Mouse (Mus musculus) forebrain, embryonic 16.5 days (tissue): ENCODE measurements around the gene Elof1. TPM values are rescaled to one million over a fixed set of nuclear protein-coding genes. Genes with fewer than 3 reads are reported as not detected.
"Not testable (repeated sequence)": the region's sequence is repeated elsewhere in the genome, so short reads cannot be mapped to it uniquely, and the experiment has no call there.

Source experiments
- ATAC-seq: fragments of 200-750 bp; cut with Nextera tagmentation; 2 replicates; pipeline ENCODE4 v1.8.0; 2017; ENCODE audit warnings: mild to moderate bottlenecking, moderate library complexity
- H3K27ac ChIP-seq: fragments of 300-500 bp; sonication (generic); 2 replicates; pipeline ENCODE4 v1.5.1; 2014; ENCODE audit warnings: low read length, control low read depth
- H3K27me3 ChIP-seq: fragments of 300-500 bp; sonication (generic); replicated peaks from 2 replicates; pipeline ENCODE4 v1.6.1; 2014; ENCODE audit warnings: low read length; ENCODE audit not compliant: control insufficient read depth, insufficient read depth
- H3K36me3 ChIP-seq: fragments of 300-500 bp; sonication (generic); 2 replicates; pipeline ENCODE4 v1.6.1; 2014; ENCODE audit not compliant: control insufficient read depth, insufficient read depth
- H3K4me1 ChIP-seq: fragments of 300-500 bp; sonication (generic); replicated peaks from 2 replicates; pipeline ENCODE4 v1.6.1; 2014; ENCODE audit warnings: low read length; ENCODE audit not compliant: control insufficient read depth, insufficient read depth
- H3K4me2 ChIP-seq: fragments of 300-500 bp; sonication (generic); 2 replicates; pipeline ENCODE4 v1.6.1; 2014; ENCODE audit warnings: mild to moderate bottlenecking, low read length, control low read depth
- H3K4me3 ChIP-seq: fragments of 300-500 bp; sonication (generic); replicated peaks from 2 replicates; pipeline ENCODE4 v1.5.1; 2014; ENCODE audit warnings: mild to moderate bottlenecking, low read length, control low read depth
- H3K9ac ChIP-seq: fragments of 300-500 bp; sonication (generic); replicated peaks from 2 replicates; pipeline ENCODE4 v1.6.1; 2014; ENCODE audit warnings: low read depth, low read length, control low read depth
- H3K9me3 ChIP-seq: fragments of 300-500 bp; sonication (generic); 2 replicates; pipeline ENCODE4 v1.6.1; 2016; ENCODE audit warnings: low read length; ENCODE audit not compliant: control insufficient read depth
- WGBS: fragments of 180-500 bp; shearing (Covaris S2); extraction: QIAGEN DNeasy Blood & Tissue Kit; methylation state at CpG from one replicate; pipeline ENCODE4 v1.1.7; 2014; 5-methylcytosine and 5-hydroxymethylcytosine counted together
- polyA plus RNA-seq: library from polyadenylated mRNA; unstranded; fragments of >200 nt; fragmentation: Nextera tagmentation; extraction: Ambion mirVana; gene quantifications from 2 replicates; pipeline ENCODE4 v1.2.1, GENCODE M21; 2015

Elof1 gene
- polyA plus RNA-seq, 1 experiment from 2014 or later = 168 TPM

DNA sequence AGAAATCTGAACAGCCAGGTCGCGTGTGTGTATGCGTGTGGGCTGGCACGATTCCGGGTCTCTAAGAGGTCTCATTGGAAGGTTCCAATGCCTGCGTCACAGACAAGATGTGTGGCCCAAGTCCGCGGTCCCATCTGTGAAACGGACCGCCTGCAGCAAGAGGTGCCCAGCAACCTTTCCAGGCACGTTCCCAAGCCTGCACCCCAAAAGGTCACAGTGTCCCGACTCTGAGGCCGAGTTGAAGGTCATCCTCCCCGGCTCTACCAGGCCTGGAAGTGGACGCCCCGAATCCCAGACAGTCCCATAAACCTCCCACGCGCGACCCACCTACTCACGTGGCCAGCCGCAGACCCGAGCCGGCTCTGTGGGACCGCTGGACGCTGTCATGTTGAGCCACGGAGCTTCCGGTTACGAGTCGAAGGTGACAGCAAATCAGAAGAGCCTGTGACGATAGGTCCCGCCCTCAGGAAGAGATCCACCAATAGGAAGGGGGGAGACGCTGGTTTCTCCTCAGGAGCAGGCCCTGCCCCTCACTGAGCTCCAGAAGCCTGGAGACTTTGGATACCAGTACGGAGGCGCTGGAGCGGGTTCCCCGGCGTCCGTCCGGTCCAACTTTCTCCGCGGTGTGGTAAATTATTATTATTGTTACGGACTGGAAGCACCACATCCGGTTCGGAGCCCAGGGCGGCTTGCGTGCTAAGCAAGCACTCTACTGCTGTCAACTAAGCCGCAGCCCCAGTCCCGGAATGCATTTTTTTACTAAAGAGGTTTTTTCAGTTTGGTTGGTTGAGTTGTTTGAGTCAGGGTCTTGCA lies 31.7 kb downstream of the Elof1 start, which contains the start of gene Ecsit:
Gene Ecsit (minus strand): TSS at position 417 of the 813 bp plus-strand sequence.
- under 1% methylated on average over 48 of the region's 48 CpGs for WGBS
- H3K27me3 ChIP-seq = no peaks in the 10 kb centered on the region
- H3K27ac ChIP-seq = peak within 1 kb of the TSS; percentile 70; the same call in 1 of the 2 replicates
- peaks cover 11% of the 10 kb centered on the region for H3K4me1 ChIP-seq
- H3K36me3 ChIP-seq = no peaks in the 10 kb centered on the region
- peak within 1 kb of the TSS; percentile 96 for H3K4me3 ChIP-seq
- no peaks in the 10 kb centered on the region for H3K9me3 ChIP-seq
- peak within 1 kb of the TSS; percentile 81 for H3K9ac ChIP-seq
- peak within 1 kb of the TSS; percentile 82 for H3K4me2 ChIP-seq
- peak; percentile 100 for ATAC-seq

GRCm38 (mm10) chr9:22084667-22085021 lies 32.3 kb downstream of the Elof1 start:
- no peaks in the 10 kb centered on the region for H3K36me3 ChIP-seq
- H3K27ac ChIP-seq = peak overlapping the region; percentile 31; the same call in 1 of the 2 replicates
- H3K9ac ChIP-seq = peak overlapping the region; percentile 81
- peak overlapping the region; percentile 82 for H3K4me2 ChIP-seq
- H3K9me3 ChIP-seq = no peaks in the 10 kb centered on the region
- H3K27me3 ChIP-seq = no peaks in the 10 kb centered on the region
- H3K4me3 ChIP-seq = peak overlapping the region; percentile 96
- peaks cover 11% of the 10 kb centered on the region for H3K4me1 ChIP-seq
- no peak for ATAC-seq
- WGBS = 34% methylated on average over 4 of the region's 4 CpGs

DNA sequence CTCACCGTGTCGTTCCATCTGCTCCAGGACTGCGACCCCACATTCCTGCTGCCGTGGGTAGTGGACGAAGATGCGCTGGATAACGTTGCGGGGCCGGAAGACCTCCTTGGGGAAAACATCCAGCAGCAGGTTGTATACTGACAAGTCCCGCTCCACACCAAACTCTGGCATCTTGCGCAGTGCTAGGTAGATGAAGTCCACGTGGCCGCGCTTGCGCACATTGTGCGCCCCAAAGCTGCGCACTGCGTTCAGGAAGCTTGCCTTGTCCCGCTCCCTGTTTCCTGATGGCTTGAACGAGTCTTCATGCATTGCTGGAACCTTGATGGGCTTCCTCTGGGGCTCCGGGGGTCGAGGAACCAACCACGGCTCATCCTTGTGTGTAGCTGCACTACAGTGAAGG lies 40.7 kb downstream of the Elof1 start:
- 95% methylated on average over 23 of the region's 23 CpGs for WGBS
- no peaks in the 10 kb centered on the region for H3K27me3 ChIP-seq
- peaks cover 7% of the 10 kb centered on the region for H3K4me1 ChIP-seq
- no peak overlapping the region for H3K4me3 ChIP-seq
- no peaks in the 10 kb centered on the region for H3K9me3 ChIP-seq
- ATAC-seq = no peak
- H3K4me2 ChIP-seq = no peak overlapping the region
- H3K27ac ChIP-seq = no peak overlapping the region
- H3K36me3 ChIP-seq = no peaks in the 10 kb centered on the region; the same call in 1 of the 2 replicates
- H3K9ac ChIP-seq = no peak overlapping the region

DNA sequence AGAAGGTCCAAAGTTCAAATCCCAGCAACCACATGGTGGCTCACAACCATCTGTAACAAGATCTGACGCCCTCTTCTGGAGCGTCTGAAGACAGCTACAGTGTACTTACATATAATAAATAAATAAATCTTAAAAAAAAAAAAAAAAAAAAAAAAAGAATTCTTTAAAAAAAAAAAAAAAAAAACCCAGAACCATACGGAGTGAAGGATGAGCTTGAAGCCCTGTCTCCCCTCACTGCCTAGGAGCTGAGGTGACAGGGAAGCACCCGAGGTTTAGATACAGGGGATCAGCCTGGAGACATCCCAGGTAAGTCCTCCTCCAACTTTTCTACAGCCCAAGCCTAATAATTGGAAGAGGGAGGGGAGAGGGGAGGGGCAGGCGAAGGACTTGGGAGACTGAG lies 41.2 kb downstream of the Elof1 start:
- not testable (repeated sequence) for H3K4me1 ChIP-seq, ATAC-seq, H3K4me3 ChIP-seq, H3K9me3 ChIP-seq, H3K4me2 ChIP-seq, H3K27ac ChIP-seq, H3K36me3 ChIP-seq, H3K9ac ChIP-seq, H3K27me3 ChIP-seq
- WGBS = 97% methylated on average over 3 of the region's 5 CpGs

DNA sequence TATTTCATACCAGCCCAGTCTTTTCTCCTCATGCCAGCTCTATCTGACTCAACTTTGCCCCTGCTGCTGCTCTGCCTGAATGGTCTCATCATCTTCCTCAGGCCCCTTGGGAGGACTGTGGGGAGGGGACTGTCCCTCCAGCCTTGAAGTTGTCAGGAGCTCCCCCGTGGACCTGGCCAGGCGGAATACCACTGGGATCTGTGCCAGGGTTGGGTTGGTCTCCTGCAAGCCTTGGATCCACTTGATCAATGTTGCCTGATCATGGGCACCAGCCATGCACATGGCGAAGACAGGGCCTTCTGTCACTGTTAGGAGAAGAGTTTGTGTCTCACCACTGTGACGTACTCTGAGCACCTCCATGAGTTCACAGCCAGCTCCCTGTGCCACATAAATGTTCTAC lies 44.7 kb downstream of the Elof1 start:
- no peak overlapping the region for H3K4me3 ChIP-seq
- H3K36me3 ChIP-seq = no peaks in the 10 kb centered on the region; the same call in 1 of the 2 replicates
- 90% methylated on average over 4 of the region's 4 CpGs for WGBS
- H3K27ac ChIP-seq = no peak overlapping the region
- H3K4me1 ChIP-seq = peaks cover 18% of the 10 kb centered on the region
- ATAC-seq = no peak
- no peak overlapping the region for H3K9ac ChIP-seq
- H3K27me3 ChIP-seq = no peaks in the 10 kb centered on the region
- H3K4me2 ChIP-seq = no peak overlapping the region
- no peaks in the 10 kb centered on the region for H3K9me3 ChIP-seq

- H3K27ac ChIP-seq = peak within 1 kb of the TSS; percentile 96
- ATAC-seq = peak; percentile 98
- peak within 1 kb of the TSS; percentile 67 for H3K4me2 ChIP-seq
- WGBS = under 1% methylated on average over 78 of the region's 87 CpGs
- H3K4me1 ChIP-seq = peaks cover 18% of the 10 kb centered on the region
- H3K4me3 ChIP-seq = peak within 1 kb of the TSS; percentile 80
- no peaks in the 10 kb centered on the region for H3K27me3 ChIP-seq
- no peaks in the 10 kb centered on the region; the same call in 1 of the 2 replicates for H3K36me3 ChIP-seq
- H3K9me3 ChIP-seq = no peaks in the 10 kb centered on the region
- peak within 1 kb of the TSS; percentile 93 for H3K9ac ChIP-seq
Observed at GRCm38 (mm10) chr9:22070791-22071573, 46.0 kb downstream of the Elof1 start, which contains the start of the genes Gm49318 and Zfp653. Gm49318 (minus strand) TSS chr9:22071259. Zfp653 (minus strand) TSS chr9:22071376.

GRCm38 (mm10) chr9:22069881-22070553 lies 47.0 kb downstream of the Elof1 start:
- peak overlapping the region; percentile 34; the same call in 1 of the 2 replicates for H3K27ac ChIP-seq
- peak overlapping the region; percentile 93; the same call in 1 of the 2 replicates for H3K9ac ChIP-seq
- peaks cover 6% of the 10 kb centered on the region for H3K36me3 ChIP-seq
- H3K4me2 ChIP-seq = peak overlapping the region; percentile 67
- H3K4me1 ChIP-seq = peaks cover 18% of the 10 kb centered on the region
- ATAC-seq = peak; percentile 6
- 61% methylated on average over 4 of the region's 4 CpGs for WGBS
- H3K4me3 ChIP-seq = peak overlapping the region; percentile 80
- no peaks in the 10 kb centered on the region for H3K9me3 ChIP-seq
- H3K27me3 ChIP-seq = no peaks in the 10 kb centered on the region

- no peak overlapping the region for H3K9ac ChIP-seq
- no peaks in the 10 kb centered on the region for H3K27me3 ChIP-seq
- WGBS = 85% methylated on average over 5 of the region's 5 CpGs
- H3K36me3 ChIP-seq = peaks cover 16% of the 10 kb centered on the region
- peaks cover 17% of the 10 kb centered on the region for H3K4me1 ChIP-seq
- no peak overlapping the region for H3K27ac ChIP-seq
- no peaks in the 10 kb centered on the region for H3K9me3 ChIP-seq
- H3K4me2 ChIP-seq = no peak overlapping the region
- ATAC-seq = no peak
- H3K4me3 ChIP-seq = no peak overlapping the region
Observed at GRCm38 (mm10) chr9:22067195-22067594, 49.8 kb downstream of the Elof1 start.

DNA sequence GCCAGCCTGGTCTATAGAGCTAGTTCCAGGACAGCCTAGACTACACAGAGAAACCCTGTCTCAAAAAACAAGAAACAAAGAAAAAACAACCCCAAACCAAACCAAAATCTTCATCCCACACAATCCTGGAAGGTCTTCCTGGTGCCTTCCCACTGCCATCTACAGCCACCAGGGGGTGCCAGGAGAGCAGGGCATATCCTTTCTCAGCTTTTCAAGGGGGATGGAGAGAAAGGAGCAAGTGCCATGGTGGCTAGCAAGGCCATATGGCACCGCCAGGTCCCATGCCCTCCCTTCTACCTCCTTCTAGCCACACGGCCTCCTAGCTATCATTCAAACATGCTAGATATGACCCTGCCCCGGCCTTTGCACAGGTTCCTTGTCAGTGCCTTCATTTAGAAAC lies 50.5 kb downstream of the Elof1 start:
- Histone ChIP-seq H3K9ac (no peak overlapping the region), H3K27ac (no peak overlapping the region), H3K4me3 (no peak overlapping the region), H3K9me3 (no peaks in the 10 kb centered on the region), H3K4me2 (no peak overlapping the region), H3K27me3 (no peaks in the 10 kb centered on the region), H3K36me3 (peaks cover 16% of the 10 kb centered on the region), H3K4me1 (peaks cover 10% of the 10 kb centered on the region)
- no peak for ATAC-seq
- WGBS = 79% methylated on average over 3 of the region's 3 CpGs
